Mouse (Mus musculus) cortical plate, adult 2 months (tissue): Measurements from ENCODE around the gene Kcnk7.

Source experiments
- CTCF ChIP-seq: fragments of 200-500 bp; IDR thresholded peaks from 2 replicates; pipeline ENCODE4 v1.5.1; 2011; ENCODE audit warnings: mild to moderate bottlenecking, control low read depth, low read length; ENCODE audit not compliant: insufficient read depth; ENCODE audit errors: extremely low read depth
- POLR2A ChIP-seq: fragments of 200-500 bp; IDR thresholded peaks from 2 replicates; pipeline ENCODE4 v1.6.1; 2011; ENCODE audit warnings: mild to moderate bottlenecking, low read length, control low read depth; ENCODE audit not compliant: insufficient read depth; ENCODE audit errors: extremely low read depth

DNA sequence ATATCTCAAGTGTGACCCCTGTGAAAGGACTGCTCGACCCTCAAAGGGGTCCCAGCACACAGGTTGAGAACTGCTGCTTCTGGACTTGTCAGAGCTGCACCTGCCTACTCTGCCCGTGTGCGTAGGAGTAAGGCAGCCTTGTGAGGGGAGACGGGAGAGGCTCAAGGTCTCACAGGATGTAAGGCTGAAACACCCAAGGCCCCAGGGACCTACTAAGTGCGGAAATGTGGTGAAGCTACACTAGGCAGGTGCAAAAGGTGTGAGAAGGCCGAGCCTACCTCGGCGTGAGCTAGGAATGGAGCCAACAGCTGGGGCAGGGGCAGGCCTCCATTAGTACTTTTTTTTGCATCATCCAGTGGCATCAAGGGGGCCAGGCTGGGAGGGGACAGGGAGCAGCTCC lies 41.9 kb upstream of the Kcnk7 start:
- TF ChIP-seq CTCF: no peak
- TF ChIP-seq POLR2A: no peak
